1 mouse cellular context compared by ENCODE assay signal in the genomic region with DNA sequence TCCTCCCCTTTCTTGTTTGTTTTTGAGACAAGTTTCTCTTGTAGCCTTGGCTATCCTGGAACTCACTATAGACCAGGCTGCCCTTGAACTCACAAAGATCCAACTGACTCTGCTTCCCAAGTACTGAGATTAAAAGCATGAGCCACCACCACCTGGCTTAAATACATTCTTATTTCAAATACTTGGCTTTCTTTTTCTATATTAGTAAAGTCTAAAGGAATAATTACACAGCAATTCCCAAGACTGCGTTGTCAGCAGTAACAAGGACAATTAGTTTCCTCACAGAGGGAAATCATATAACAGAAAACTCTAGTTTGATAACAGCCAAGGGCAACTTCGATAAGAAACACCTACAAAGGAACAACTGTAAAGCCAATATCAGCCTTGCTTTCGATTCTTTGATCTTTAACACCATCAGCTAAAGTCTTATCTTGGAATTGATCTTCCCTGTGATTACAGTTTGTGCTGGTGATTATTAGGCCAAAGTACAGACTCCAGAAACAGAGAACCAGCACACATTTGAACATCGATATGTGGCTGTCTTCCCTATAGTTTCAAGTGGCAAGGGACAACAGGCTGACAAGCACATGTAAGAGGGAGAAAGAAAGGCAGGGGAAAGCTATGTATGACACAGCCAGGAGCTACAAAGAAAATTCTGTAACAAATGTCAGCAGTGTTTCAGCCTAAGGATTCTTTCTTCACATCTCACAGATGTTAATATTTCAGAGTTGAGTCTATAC.
TF ChIP-seq lines count a peak whose summit lies in the region.

No protein-coding gene starts in this region.

TF ChIP-seq in MEL, 35 proteins besides CTCF, POLR2A, EP300 and RAD21 (continued from another document):
- TF ChIP-seq UBTF (IDR thresholded peaks at IDR 0.05; ENCODE audit: borderline replicate concordance, insufficient read depth, low read depth, low read length) (no peak), CHD2 (IDR thresholded peaks at IDR 0.05; ENCODE audit: low read length) (no peak), MAX (IDR thresholded peaks at IDR 0.05; ENCODE audit: low read length) (no peak), ETS1 (IDR thresholded peaks at IDR 0.05; ENCODE audit: low read depth, low read length) (no peak), ELF1 (IDR thresholded peaks at IDR 0.05; ENCODE audit: low read depth, low read length) (no peak), MXI1 (IDR thresholded peaks at IDR 0.05; ENCODE audit: low read depth, low read length) (no peak), MAFK (IDR thresholded peaks at IDR 0.05; ENCODE audit: borderline replicate concordance, low read depth, low read length) (peak; percentile 69), GATA1 (IDR thresholded peaks at IDR 0.05; ENCODE audit: low read depth, low read length) (peak; percentile 63), TCF12 (IDR thresholded peaks at IDR 0.05; ENCODE audit: low read depth, low read length) (no peak), MYC (IDR thresholded peaks at IDR 0.05; ENCODE audit: low read depth, low read length) (no peak), BHLHE40 (IDR thresholded peaks at IDR 0.05; ENCODE audit: borderline replicate concordance, low read depth, low read length) (no peak), E2F4 (IDR thresholded peaks at IDR 0.05; ENCODE audit: borderline replicate concordance, low read depth, low read length) (no peak), JUND (IDR thresholded peaks at IDR 0.05; ENCODE audit: low read depth, low read length) (no peak), TBP (IDR thresholded peaks at IDR 0.05; ENCODE audit: low read depth, low read length) (peak; percentile 63; the same call in 1 of the 2 replicates), POLR2AphosphoS5 (IDR thresholded peaks at IDR 0.05; ENCODE audit: borderline replicate concordance, low read depth, low read length) (no peak)
